Mouse (Mus musculus): ENCODE measurements around the gene Itsn1.

- no peak for TF ChIP-seq CTCF (IDR thresholded peaks at IDR 0.05; ENCODE audit: low read depth)
- no peak for TF ChIP-seq EP300 (optimal IDR thresholded peaks at IDR 0.05)
Measured at GRCm38 (mm10) chr16:91906672-91907071, 177.6 kb downstream of the Itsn1 start.
